Mouse (Mus musculus) heart, postnatal 0 days (tissue): ENCODE measurements around the gene Ctsh. TPM values are rescaled to one million over a fixed set of nuclear protein-coding genes. Genes with fewer than 3 reads are reported as not detected.

Experiments used
- ATAC-seq: fragments of 200-750 bp; cut with Nextera tagmentation; 2 replicates; pipeline ENCODE4 v1.8.0; 2017; ENCODE audit warnings: low read depth, moderate number of reproducible peaks, moderate library complexity; ENCODE audit not compliant: insufficient read depth
- DNase-seq: peaks from one replicate; pipeline ENCODE4 v3.0.0-alpha.2; 2016; ENCODE audit warnings: low spot score
- H3K27ac ChIP-seq: fragments of 300-500 bp; sonication (generic); 2 replicates; pipeline ENCODE4 v1.5.1; 2014; ENCODE audit warnings: low read depth, mild to moderate bottlenecking
- H3K27me3 ChIP-seq: fragments of 300-500 bp; sonication (generic); 2 replicates; pipeline ENCODE4 v1.6.1; 2014; ENCODE audit warnings: low read length, mixed read lengths; ENCODE audit not compliant: control insufficient read depth, insufficient read depth
- H3K36me3 ChIP-seq: fragments of 300-500 bp; sonication (generic); replicated peaks from 2 replicates; pipeline ENCODE4 v1.6.1; 2014; ENCODE audit warnings: low read length, mixed read lengths; ENCODE audit not compliant: control insufficient read depth, insufficient read depth
- H3K4me1 ChIP-seq: fragments of 300-500 bp; sonication (generic); 2 replicates; pipeline ENCODE4 v1.6.1; 2014; ENCODE audit warnings: antibody characterized with exemption; ENCODE audit not compliant: control insufficient read depth, insufficient read depth
- H3K4me2 ChIP-seq: fragments of 300-500 bp; sonication (generic); 2 replicates; pipeline ENCODE4 v1.6.1; 2014; ENCODE audit warnings: low read depth, mild to moderate bottlenecking, low read length, moderate library complexity
- H3K4me3 ChIP-seq: fragments of 300-500 bp; sonication (generic); 2 replicates; pipeline ENCODE4 v1.5.1; 2014; ENCODE audit warnings: low read depth, low read length
- H3K9ac ChIP-seq: fragments of 300-500 bp; sonication (generic); replicated peaks from 2 replicates; pipeline ENCODE4 v1.6.1; 2014; ENCODE audit warnings: low read depth, low read length, mixed read lengths
- H3K9me3 ChIP-seq: fragments of 300-500 bp; sonication (generic); replicated peaks from 2 replicates; pipeline ENCODE4 v1.6.1; 2016; ENCODE audit warnings: low read length; ENCODE audit not compliant: control insufficient read depth
- CTCF ChIP-seq: IDR thresholded peaks from 2 replicates; pipeline ENCODE4 v1.5.1; 2016; ENCODE audit warnings: antibody characterized with exemption, control low read depth, low read depth
- EP300 ChIP-seq: IDR thresholded peaks from 2 replicates; pipeline ENCODE4 v1.6.1; 2016; ENCODE audit warnings: antibody characterized with exemption, low read depth
- WGBS: fragments of 180-500 bp; shearing (Covaris S2); extraction: QIAGEN DNeasy Blood & Tissue Kit; methylation state at CpG from one replicate; pipeline ENCODE4 v1.1.7; 2014; 5-methylcytosine and 5-hydroxymethylcytosine counted together
- polyA plus RNA-seq: library from polyadenylated mRNA; unstranded; fragments of >200 nt; fragmentation: Nextera tagmentation; extraction: Ambion mirVana; gene quantifications from 2 replicates; pipeline ENCODE4 v1.2.1, GENCODE M21; 2015
- total RNA-seq: library from RNA; depleted of rRNA; stranded (reverse); fragments of >200 nt; gene quantifications from 2 replicates; pipeline ENCODE4 v1.2.3, GENCODE M21; 2014; ENCODE audit warnings: low replicate concordance

Ctsh gene
- total and polyA plus RNA-seq, 2 experiments from 2014 or later: 78.8 to 151 TPM

GRCm38 (mm10) chr9:90082992-90083391, 29.0 kb downstream of the Ctsh start:
- WGBS: 89% methylated on average over 1 of the region's 1 CpGs
- H3K27me3 ChIP-seq: no peaks in the 10 kb centered on the region
- H3K4me1 ChIP-seq: no peaks in the 10 kb centered on the region
- H3K4me2 ChIP-seq: no peak overlapping the region
- TF ChIP-seq EP300 (no peak), CTCF (no peak)
- no peak overlapping the region for H3K27ac ChIP-seq
- DNase-seq: no peak
- 0 out of 2 replicates have a peak, but pooled peaks cover 3% of the 10 kb centered on the region for H3K36me3 ChIP-seq
- no peak overlapping the region for H3K9ac ChIP-seq
- no peak for ATAC-seq
- H3K9me3 ChIP-seq: no peaks in the 10 kb centered on the region
- no peak overlapping the region for H3K4me3 ChIP-seq

- Histone ChIP-seq H3K27ac (no peak overlapping the region), H3K27me3 (no peaks in the 10 kb centered on the region), H3K9ac (no peak overlapping the region), H3K36me3 (peaks cover 11% of the 10 kb centered on the region; the same call in 1 of the 2 replicates), H3K4me3 (no peak overlapping the region), H3K4me1 (no peaks in the 10 kb centered on the region), H3K9me3 (no peaks in the 10 kb centered on the region), H3K4me2 (no peak overlapping the region)
- no peak; the same call in 1 of the 2 replicates for ATAC-seq
- no peak for DNase-seq
- TF ChIP-seq EP300 (no peak), CTCF (no peak)
- WGBS: 77% methylated on average over 3 of the region's 3 CpGs
These were observed 30.2 kb downstream of the Ctsh start for GRCm38 (mm10) chr9:90084152-90084551.

GRCm38 (mm10) chr9:90084766-90085468, 31.0 kb downstream of the Ctsh start:
- Histone ChIP-seq H3K4me3 (no peak overlapping the region), H3K9ac (no peak overlapping the region), H3K4me1 (no peaks in the 10 kb centered on the region), H3K36me3 (peaks cover 19% of the 10 kb centered on the region), H3K27me3 (no peaks in the 10 kb centered on the region), H3K27ac (no peak overlapping the region), H3K9me3 (no peaks in the 10 kb centered on the region), H3K4me2 (no peak overlapping the region)
- TF ChIP-seq EP300 (no peak), CTCF (no peak)
- WGBS: 73% methylated on average over 8 of the region's 8 CpGs
- DNase-seq: no peak
- no peak for ATAC-seq

- Histone ChIP-seq H3K9ac (no peak overlapping the region), H3K9me3 (no peaks in the 10 kb centered on the region), H3K27me3 (no peaks in the 10 kb centered on the region), H3K36me3 (peaks cover 39% of the 10 kb centered on the region), H3K27ac (no peak overlapping the region), H3K4me1 (no peaks in the 10 kb centered on the region), H3K4me2 (no peak overlapping the region), H3K4me3 (no peak overlapping the region)
- WGBS: 80% methylated on average over 2 of the region's 2 CpGs
- ATAC-seq (no peak), DNase-seq (no peak)
- TF ChIP-seq CTCF (no peak), EP300 (no peak)
These were observed 34.0 kb downstream of the Ctsh start for GRCm38 (mm10) chr9:90087906-90088485.

GRCm38 (mm10) chr9:90089339-90090104, 35.6 kb downstream of the Ctsh start:
- 86% methylated on average over 6 of the region's 6 CpGs for WGBS

More at GRCm38 (mm10) chr9:90089339-90090104, 35.6 kb downstream of the Ctsh start:
- no peak overlapping the region for H3K9ac ChIP-seq
- H3K36me3 ChIP-seq: peaks cover 52% of the 10 kb centered on the region
- no peak for DNase-seq
- H3K27me3 ChIP-seq: no peaks in the 10 kb centered on the region
- H3K9me3 ChIP-seq: no peaks in the 10 kb centered on the region
- H3K4me1 ChIP-seq: no peaks in the 10 kb centered on the region
- no peak for TF ChIP-seq EP300
- no peak for TF ChIP-seq CTCF
- no peak overlapping the region for H3K27ac ChIP-seq
- no peak for ATAC-seq
- H3K4me2 ChIP-seq: no peak overlapping the region
- H3K4me3 ChIP-seq: no peak overlapping the region
